14 mouse cellular contexts compared by ENCODE assay signal in genomic region chr2:120351321-120351720, GRCm38 (mm10). TPM values are rescaled to one million over a fixed set of nuclear protein-coding genes. Genes with fewer than 3 reads are reported as not detected.
DNase-seq lines count a peak whose midpoint lies in the region; ATAC-seq and TF ChIP-seq lines count a peak whose summit lies in the region.
"Had no signal": no experiment of that assay in that cellular context is flagged by ENCODE, and none has a peak within 500 bp of the region (broad histone marks: within the 10 kb centered on the region; RNA-seq: fewer than 3 reads in every experiment).

No protein-coding gene starts in this region.

- H3K9me3 ChIP-seq in hindbrain, embryonic 13.5 days = no peaks in the 10 kb centered on the region
- no peaks in the 10 kb centered on the region for H3K9me3 ChIP-seq in hindbrain, embryonic 16.5 days (ENCODE audit: control insufficient read depth, low read length)
- H3K9me3 ChIP-seq in midbrain, embryonic 10.5 days (replicated peaks) = no peaks in the 10 kb centered on the region
- H3K9me3 ChIP-seq in midbrain, embryonic 14.5 days (ENCODE audit: control insufficient read depth, low read length) = no peaks in the 10 kb centered on the region
- H3K9me3 ChIP-seq in liver, embryonic 14.5 days (ENCODE audit: control insufficient read depth, low read length) = no peaks in the 10 kb centered on the region
- no peaks in the 10 kb centered on the region for H3K9me3 ChIP-seq in kidney, embryonic 16.5 days (ENCODE audit: low read length)
- H3K9me3 ChIP-seq: forebrain, embryonic 10.5 days had no signal

- TF ChIP-seq CTCF in liver, embryonic 14.5 days (IDR thresholded peaks at IDR 0.05; ENCODE audit: low read depth) = no peak

- no peak overlapping the region for H3K27ac ChIP-seq in hindbrain, embryonic 13.5 days
- H3K27ac ChIP-seq in hindbrain, embryonic 16.5 days (ENCODE audit: low read depth, low read length) = no peak overlapping the region
- H3K27ac ChIP-seq in midbrain, embryonic 10.5 days (replicated peaks) = no peak overlapping the region
- no peak overlapping the region for H3K27ac ChIP-seq in midbrain, embryonic 14.5 days (replicated peaks; ENCODE audit: low read depth, low read length)
- H3K27ac ChIP-seq in liver, embryonic 14.5 days = no peak overlapping the region
- H3K27ac ChIP-seq in kidney, embryonic 16.5 days (ENCODE audit: low read length) = no peak overlapping the region
- H3K27ac ChIP-seq: forebrain, embryonic 10.5 days; kidney, postnatal 0 days had no signal

- H3K27me3 ChIP-seq in hindbrain, embryonic 13.5 days = no peaks in the 10 kb centered on the region
- H3K27me3 ChIP-seq in hindbrain, embryonic 16.5 days (replicated peaks; ENCODE audit: control insufficient read depth, insufficient read depth, low read length) = no peaks in the 10 kb centered on the region
- no peaks in the 10 kb centered on the region for H3K27me3 ChIP-seq in midbrain, embryonic 10.5 days (ENCODE audit: low read depth, poor library complexity, severe bottlenecking)
- H3K27me3 ChIP-seq in midbrain, embryonic 14.5 days (ENCODE audit: control insufficient read depth, insufficient read depth, low read length) = no peaks in the 10 kb centered on the region
- H3K27me3 ChIP-seq in liver, embryonic 14.5 days (ENCODE audit: control insufficient read depth, insufficient read depth, low read length) = no peaks in the 10 kb centered on the region
- H3K27me3 ChIP-seq in kidney, embryonic 16.5 days (ENCODE audit: insufficient read depth, low read length) = no peaks in the 10 kb centered on the region

- no peak for DNase-seq in midbrain, embryonic 10.5 days (ENCODE audit: low spot score)
- DNase-seq in midbrain, embryonic 14.5 days = no peak
- DNase-seq in liver, embryonic 14.5 days (ENCODE audit: low read depth in 3 of 3, low spot score in 3 of 3) = no peak
- peak; percentile 52 for DNase-seq in lung, postnatal 25 days (ENCODE audit: low spot score)
- DNase-seq: cerebellum, adult 2 months; retina, postnatal 1 day; thymus, adult 18-20 months had no signal

- no peak for ATAC-seq in hindbrain, embryonic 13.5 days (ENCODE audit: low FRiP score)
- no peak for ATAC-seq in hindbrain, embryonic 16.5 days
- no peak for ATAC-seq in midbrain, embryonic 14.5 days (ENCODE audit: low FRiP score, low TSS enrichment)
- no peak for ATAC-seq in liver, embryonic 14.5 days (ENCODE audit: insufficient read depth)
- no peak for ATAC-seq in kidney, embryonic 16.5 days (ENCODE audit: low FRiP score, low TSS enrichment)
- ATAC-seq: inflammation-experienced regulatory T-cells, adult 6 months had no signal

- TF ChIP-seq EP300 in liver, embryonic 14.5 days (IDR thresholded peaks at IDR 0.05; ENCODE audit: low read depth) = no peak

- H3K36me3 ChIP-seq in hindbrain, embryonic 13.5 days = peaks cover 53% of the 10 kb centered on the region
- peaks cover 24% of the 10 kb centered on the region for H3K36me3 ChIP-seq in hindbrain, embryonic 16.5 days (ENCODE audit: control insufficient read depth, insufficient read depth, low read length)
- peaks cover 56% of the 10 kb centered on the region for H3K36me3 ChIP-seq in midbrain, embryonic 10.5 days
- peaks cover 43% of the 10 kb centered on the region for H3K36me3 ChIP-seq in midbrain, embryonic 14.5 days (ENCODE audit: control insufficient read depth, insufficient read depth, low read length)
- H3K36me3 ChIP-seq in liver, embryonic 14.5 days (replicated peaks; ENCODE audit: control insufficient read depth, insufficient read depth, low read depth) = peaks cover 19% of the 10 kb centered on the region
- H3K36me3 ChIP-seq in kidney, embryonic 16.5 days (ENCODE audit: insufficient read depth, low read length) = peaks cover 23% of the 10 kb centered on the region

- 86% methylated on average over 5 of the region's 5 CpGs for WGBS in hindbrain, embryonic 13.5 days
- WGBS in hindbrain, embryonic 16.5 days = 88% methylated on average over 5 of the region's 5 CpGs
- 82% methylated on average over 5 of the region's 5 CpGs for WGBS in midbrain, embryonic 10.5 days
- 83% methylated on average over 5 of the region's 5 CpGs for WGBS in midbrain, embryonic 14.5 days
- 72% methylated on average over 5 of the region's 5 CpGs for WGBS in liver, embryonic 14.5 days (ENCODE audit: insufficient replicate concordance)
- WGBS in kidney, embryonic 16.5 days = 85% methylated on average over 5 of the region's 5 CpGs

- peak overlapping the region; percentile 65 for H3K4me2 ChIP-seq in hindbrain, embryonic 13.5 days
- no peak overlapping the region; the same call in 1 of the 2 replicates for H3K4me2 ChIP-seq in hindbrain, embryonic 16.5 days (ENCODE audit: low read length)
- H3K4me2 ChIP-seq in midbrain, embryonic 14.5 days (ENCODE audit: low read length) = no peak overlapping the region
- peak overlapping the region; percentile 77; the same call in 1 of the 2 replicates for H3K4me2 ChIP-seq in liver, embryonic 14.5 days (ENCODE audit: low read depth)
- H3K4me2 ChIP-seq in kidney, embryonic 16.5 days (replicated peaks; ENCODE audit: low read depth, low read length) = no peak overlapping the region

- 0 out of 2 replicates have a peak overlapping the region, but pooled peaks have one; percentile 95 for H3K9ac ChIP-seq in hindbrain, embryonic 13.5 days
- no peak overlapping the region for H3K9ac ChIP-seq in hindbrain, embryonic 16.5 days (ENCODE audit: low read depth, low read length)
- H3K9ac ChIP-seq in midbrain, embryonic 14.5 days (replicated peaks; ENCODE audit: low read length) = no peak overlapping the region
- H3K9ac ChIP-seq in liver, embryonic 14.5 days (replicated peaks) = no peak overlapping the region
- H3K9ac ChIP-seq in kidney, embryonic 16.5 days (replicated peaks; ENCODE audit: low read length) = no peak overlapping the region

- peak overlapping the region; percentile 94; the same call in 1 of the 2 replicates for H3K4me3 ChIP-seq in hindbrain, embryonic 13.5 days
- no peak overlapping the region for H3K4me3 ChIP-seq in hindbrain, embryonic 16.5 days (ENCODE audit: low read length)
- 0 out of 2 replicates have a peak overlapping the region, but pooled peaks have one; percentile 95 for H3K4me3 ChIP-seq in midbrain, embryonic 10.5 days
- H3K4me3 ChIP-seq in midbrain, embryonic 14.5 days (replicated peaks; ENCODE audit: low read depth, low read length) = no peak overlapping the region
- H3K4me3 ChIP-seq in liver, embryonic 14.5 days (ENCODE audit: insufficient read depth in 1 of 2, low read depth in 2 of 2, low read length in 2 of 2) = no peak overlapping the region
- no peak overlapping the region for H3K4me3 ChIP-seq in kidney, embryonic 16.5 days (ENCODE audit: low read length)

- H3K4me1 ChIP-seq in hindbrain, embryonic 13.5 days (replicated peaks) = peaks cover 28% of the 10 kb centered on the region
- peaks cover 13% of the 10 kb centered on the region for H3K4me1 ChIP-seq in hindbrain, embryonic 16.5 days (ENCODE audit: control insufficient read depth, insufficient read depth, low read depth, low read length)
- peaks cover 16% of the 10 kb centered on the region for H3K4me1 ChIP-seq in midbrain, embryonic 10.5 days
- H3K4me1 ChIP-seq in midbrain, embryonic 14.5 days (ENCODE audit: control insufficient read depth, insufficient read depth, low read length) = peaks cover 19% of the 10 kb centered on the region
- H3K4me1 ChIP-seq in liver, embryonic 14.5 days (replicated peaks; ENCODE audit: control insufficient read depth in 2 of 2, insufficient read depth in 2 of 2, low read length in 1 of 2) = peaks cover 5 to 8% of the 10 kb centered on the region in 2 experiments
- H3K4me1 ChIP-seq in kidney, embryonic 16.5 days (ENCODE audit: insufficient read depth, low read length) = peaks cover 7% of the 10 kb centered on the region; the same call in 1 of the 2 replicates

RNA-seq across cellular contexts. Expression of gene Vps39, which starts 1.6 kb away (rescaled TPM):
- 44.8 and 47.4 TPM in 2 replicates for polyA plus RNA-seq in hindbrain, embryonic 13.5 days (2015; fragmentation: Nextera tagmentation; extraction: Ambion mirVana)
- polyA plus RNA-seq in hindbrain, embryonic 16.5 days (2015; fragmentation: Nextera tagmentation; extraction: Ambion mirVana) = 43.0 and 44.5 TPM in 2 replicates
- polyA plus RNA-seq in midbrain, embryonic 10.5 days (2016; fragmentation: Nextera tagmentation; extraction: Ambion mirVana) = 24.9 and 33.1 TPM in 2 replicates
- polyA plus RNA-seq in midbrain, embryonic 14.5 days (2014; fragmentation: Nextera tagmentation; extraction: Ambion mirVana) = 43.1 and 55.5 TPM in 2 replicates
- polyA plus RNA-seq in liver, embryonic 14.5 days (2012; rRNA removed) = 5.9 and 6.6 TPM in 2 replicates
- polyA plus RNA-seq in liver, embryonic 14.5 days (2014; fragmentation: Nextera tagmentation; extraction: Ambion mirVana) = 6.9 and 7.9 TPM in 2 replicates
- 22.7 and 26.1 TPM in 2 replicates for polyA plus RNA-seq in kidney, embryonic 16.5 days (2015; fragmentation: Nextera tagmentation; extraction: Ambion mirVana)

RNA-seq across cellular contexts. Expression of gene Pla2g4f, which starts 37.4 kb away (rescaled TPM):
- not detected in 2 replicates for polyA plus RNA-seq in hindbrain, embryonic 13.5 days (2015; fragmentation: Nextera tagmentation; extraction: Ambion mirVana)
- polyA plus RNA-seq in hindbrain, embryonic 16.5 days (2015; fragmentation: Nextera tagmentation; extraction: Ambion mirVana) = not detected in 2 replicates
- not detected in 2 replicates for polyA plus RNA-seq in midbrain, embryonic 10.5 days (2016; fragmentation: Nextera tagmentation; extraction: Ambion mirVana)
- polyA plus RNA-seq in midbrain, embryonic 14.5 days (2014; fragmentation: Nextera tagmentation; extraction: Ambion mirVana) = not detected in 2 replicates
- not detected in 2 replicates for polyA plus RNA-seq in liver, embryonic 14.5 days (2012; rRNA removed)
- not detected in 2 replicates for polyA plus RNA-seq in liver, embryonic 14.5 days (2014; fragmentation: Nextera tagmentation; extraction: Ambion mirVana)
- polyA plus RNA-seq in kidney, embryonic 16.5 days (2015; fragmentation: Nextera tagmentation; extraction: Ambion mirVana) = 0.07 TPM in 1 of 2 replicates, not detected in the other
- polyA plus RNA-seq: C2C12; forebrain, embryonic 10.5 days had no signal

RNA-seq across cellular contexts. Expression of gene Ganc, which starts 52.4 kb away (rescaled TPM):
- polyA plus RNA-seq in hindbrain, embryonic 13.5 days (2015; fragmentation: Nextera tagmentation; extraction: Ambion mirVana) = 10.3 and 12.0 TPM in 2 replicates
- 10.2 and 11.4 TPM in 2 replicates for polyA plus RNA-seq in hindbrain, embryonic 16.5 days (2015; fragmentation: Nextera tagmentation; extraction: Ambion mirVana)
- polyA plus RNA-seq in midbrain, embryonic 10.5 days (2016; fragmentation: Nextera tagmentation; extraction: Ambion mirVana) = 7.1 and 8.7 TPM in 2 replicates
- 7.8 and 9.2 TPM in 2 replicates for polyA plus RNA-seq in midbrain, embryonic 14.5 days (2014; fragmentation: Nextera tagmentation; extraction: Ambion mirVana)
- 4.3 and 5.1 TPM in 2 replicates for polyA plus RNA-seq in liver, embryonic 14.5 days (2012; rRNA removed)
- polyA plus RNA-seq in liver, embryonic 14.5 days (2014; fragmentation: Nextera tagmentation; extraction: Ambion mirVana) = 4.8 and 5.4 TPM in 2 replicates
- polyA plus RNA-seq in kidney, embryonic 16.5 days (2015; fragmentation: Nextera tagmentation; extraction: Ambion mirVana) = 11.7 and 12.9 TPM in 2 replicates

RNA-seq across cellular contexts. Expression of gene Tmem87a, which starts 52.6 kb away (rescaled TPM):
- 8.4 and 9.6 TPM in 2 replicates for polyA plus RNA-seq in hindbrain, embryonic 13.5 days (2015; fragmentation: Nextera tagmentation; extraction: Ambion mirVana)
- polyA plus RNA-seq in hindbrain, embryonic 16.5 days (2015; fragmentation: Nextera tagmentation; extraction: Ambion mirVana) = 6.3 and 7.2 TPM in 2 replicates
- polyA plus RNA-seq in midbrain, embryonic 10.5 days (2016; fragmentation: Nextera tagmentation; extraction: Ambion mirVana) = 5.6 and 6.1 TPM in 2 replicates
- 11.1 and 12.1 TPM in 2 replicates for polyA plus RNA-seq in midbrain, embryonic 14.5 days (2014; fragmentation: Nextera tagmentation; extraction: Ambion mirVana)
- polyA plus RNA-seq in liver, embryonic 14.5 days (2012; rRNA removed) = 3.4 and 5.7 TPM in 2 replicates
- 3.7 and 5.4 TPM in 2 replicates for polyA plus RNA-seq in liver, embryonic 14.5 days (2014; fragmentation: Nextera tagmentation; extraction: Ambion mirVana)
- 6.4 and 9.6 TPM in 2 replicates for polyA plus RNA-seq in kidney, embryonic 16.5 days (2015; fragmentation: Nextera tagmentation; extraction: Ambion mirVana)

Comparison
In these comparisons a context has a peak if more than half of its experiments do, and no peak if none do; other contexts are left out.
1. H3K4me2 ChIP-seq: peak in hindbrain, embryonic 13.5 days (single experiment) and liver, embryonic 14.5 days (single experiment); none in hindbrain, embryonic 16.5 days (single experiment), midbrain, embryonic 14.5 days (single experiment) and kidney, embryonic 16.5 days (single experiment).
2. H3K4me3 ChIP-seq: peak in hindbrain, embryonic 13.5 days (single experiment) and midbrain, embryonic 10.5 days (single experiment); none in hindbrain, embryonic 16.5 days (single experiment), midbrain, embryonic 14.5 days (single experiment), liver, embryonic 14.5 days (0 of 2) and kidney, embryonic 16.5 days (single experiment).